Comparison of ENCODE assay signal across 20 mouse cellular contexts in the genomic region with DNA sequence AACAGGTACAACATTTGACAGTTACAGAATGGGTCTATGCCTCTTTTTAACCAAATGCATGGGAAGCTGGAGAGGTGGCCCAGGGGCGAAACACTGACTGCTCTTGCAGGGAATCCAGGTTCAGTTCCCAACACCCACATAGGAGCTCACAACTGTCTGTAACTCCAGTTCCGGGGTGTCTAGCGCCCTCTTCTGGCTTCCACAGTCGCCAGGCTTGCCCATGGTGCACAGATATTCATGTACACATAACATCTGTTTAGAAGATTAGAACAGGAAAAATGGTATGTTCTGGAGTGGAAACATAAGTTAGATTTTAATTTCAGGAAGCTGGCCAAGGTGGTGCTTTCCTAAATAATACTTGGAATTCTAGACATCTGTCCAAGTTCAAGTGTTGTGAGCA. TPM values are rescaled to one million over a fixed set of nuclear protein-coding genes. Genes with fewer than 3 reads are reported as not detected.
A peak's percentile ranks its signal among the peaks of the same experiment; 100 is the strongest.
DNase-seq lines count a peak whose midpoint lies in the region; ATAC-seq and TF ChIP-seq lines count a peak whose summit lies in the region.
"Had no signal": no experiment of that assay in that cellular context is flagged by ENCODE, and none has a peak within 500 bp of the region (broad histone marks: within the 10 kb centered on the region; RNA-seq: fewer than 3 reads in every experiment).

No protein-coding gene starts in this region.

- H3K36me3 ChIP-seq in embryonic facial prominence, embryonic 13.5 days: no peaks in the 10 kb centered on the region
- H3K36me3 ChIP-seq in embryonic facial prominence, embryonic 10.5 days (replicated peaks): peaks cover 4% of the 10 kb centered on the region; the same call in 1 of the 2 replicates
- H3K36me3 ChIP-seq in kidney, embryonic 15.5 days: no peaks in the 10 kb centered on the region
- H3K36me3 ChIP-seq in midbrain, postnatal 0 days (ENCODE audit: insufficient read depth, low read length): no peaks in the 10 kb centered on the region
- no peaks in the 10 kb centered on the region for H3K36me3 ChIP-seq in midbrain, embryonic 11.5 days (ENCODE audit: control insufficient read depth, insufficient read depth, low read length)
- H3K36me3 ChIP-seq in stomach, postnatal 0 days (ENCODE audit: control insufficient read depth, insufficient read depth, low read length): no peaks in the 10 kb centered on the region
- H3K36me3 ChIP-seq: heart, embryonic 12.5 days; limb, embryonic 12.5 days had no signal

- WGBS in embryonic facial prominence, embryonic 13.5 days: 75% methylated on average over 4 of the region's 4 CpGs
- 78% methylated on average over 4 of the region's 4 CpGs for WGBS in embryonic facial prominence, embryonic 10.5 days
- WGBS in kidney, embryonic 15.5 days: 83% methylated on average over 4 of the region's 4 CpGs
- WGBS in midbrain, postnatal 0 days: 79% methylated on average over 4 of the region's 4 CpGs
- 73% methylated on average over 4 of the region's 4 CpGs for WGBS in midbrain, embryonic 11.5 days
- 67% methylated on average over 4 of the region's 4 CpGs for WGBS in stomach, postnatal 0 days

- peaks cover 20% of the 10 kb centered on the region for H3K4me1 ChIP-seq in embryonic facial prominence, embryonic 13.5 days
- H3K4me1 ChIP-seq in embryonic facial prominence, embryonic 10.5 days: peaks cover 11% of the 10 kb centered on the region; the same call in 1 of the 2 replicates
- H3K4me1 ChIP-seq in kidney, embryonic 15.5 days: peaks cover 31% of the 10 kb centered on the region
- no peaks in the 10 kb centered on the region for H3K4me1 ChIP-seq in midbrain, postnatal 0 days (ENCODE audit: insufficient read depth, low read length)
- no peaks in the 10 kb centered on the region; the same call in 1 of the 2 replicates for H3K4me1 ChIP-seq in midbrain, embryonic 11.5 days (ENCODE audit: control insufficient read depth, insufficient read depth, low read length)
- no peaks in the 10 kb centered on the region for H3K4me1 ChIP-seq in stomach, postnatal 0 days (replicated peaks; ENCODE audit: control insufficient read depth, insufficient read depth)

- no peaks in the 10 kb centered on the region for H3K27me3 ChIP-seq in embryonic facial prominence, embryonic 13.5 days
- no peaks in the 10 kb centered on the region for H3K27me3 ChIP-seq in embryonic facial prominence, embryonic 10.5 days (replicated peaks; ENCODE audit: low read depth, poor library complexity, severe bottlenecking)
- no peaks in the 10 kb centered on the region for H3K27me3 ChIP-seq in kidney, embryonic 15.5 days
- H3K27me3 ChIP-seq in midbrain, postnatal 0 days (ENCODE audit: insufficient read depth, low read length): no peaks in the 10 kb centered on the region
- no peaks in the 10 kb centered on the region for H3K27me3 ChIP-seq in midbrain, embryonic 11.5 days (ENCODE audit: control insufficient read depth, insufficient read depth, low read length)
- no peaks in the 10 kb centered on the region for H3K27me3 ChIP-seq in stomach, postnatal 0 days (ENCODE audit: control insufficient read depth, insufficient read depth, low read length)
- H3K27me3 ChIP-seq: heart, embryonic 12.5 days; limb, embryonic 12.5 days had no signal

- H3K9me3 ChIP-seq in embryonic facial prominence, embryonic 13.5 days: no peaks in the 10 kb centered on the region
- H3K9me3 ChIP-seq in embryonic facial prominence, embryonic 10.5 days: no peaks in the 10 kb centered on the region
- no peaks in the 10 kb centered on the region for H3K9me3 ChIP-seq in kidney, embryonic 15.5 days (replicated peaks)
- no peaks in the 10 kb centered on the region for H3K9me3 ChIP-seq in midbrain, postnatal 0 days (ENCODE audit: low read length)
- no peaks in the 10 kb centered on the region for H3K9me3 ChIP-seq in midbrain, embryonic 11.5 days (ENCODE audit: control insufficient read depth, low read length)
- H3K9me3 ChIP-seq in stomach, postnatal 0 days (ENCODE audit: control insufficient read depth, low read length): no peaks in the 10 kb centered on the region
- H3K9me3 ChIP-seq: heart, embryonic 12.5 days; hindbrain, embryonic 10.5 days; limb, embryonic 12.5 days; midbrain, embryonic 10.5 days had no signal

- TF ChIP-seq EP300 in stomach, postnatal 0 days (optimal IDR thresholded peaks at IDR 0.05): no peak

- no peak overlapping the region for H3K9ac ChIP-seq in embryonic facial prominence, embryonic 13.5 days
- no peak overlapping the region for H3K9ac ChIP-seq in kidney, embryonic 15.5 days
- H3K9ac ChIP-seq in midbrain, postnatal 0 days (replicated peaks; ENCODE audit: low read length, poor library complexity, severe bottlenecking): no peak overlapping the region
- H3K9ac ChIP-seq in midbrain, embryonic 11.5 days (ENCODE audit: low read length): no peak overlapping the region
- H3K9ac ChIP-seq in stomach, postnatal 0 days (ENCODE audit: low read length): no peak overlapping the region
- H3K9ac ChIP-seq: heart, embryonic 12.5 days; limb, embryonic 12.5 days had no signal

- 0 out of 2 replicates have a peak, but pooled peaks have one; percentile 11 for TF ChIP-seq CTCF in midbrain, postnatal 0 days (IDR thresholded peaks at IDR 0.05)
- peak; percentile 49 for TF ChIP-seq CTCF in stomach, postnatal 0 days (IDR thresholded peaks at IDR 0.05; ENCODE audit: low read depth)

- no peak overlapping the region for H3K4me2 ChIP-seq in embryonic facial prominence, embryonic 13.5 days
- H3K4me2 ChIP-seq in kidney, embryonic 15.5 days: no peak overlapping the region
- H3K4me2 ChIP-seq in midbrain, postnatal 0 days (ENCODE audit: low read depth, low read length, poor library complexity, severe bottlenecking): no peak overlapping the region
- H3K4me2 ChIP-seq in midbrain, embryonic 11.5 days: no peak overlapping the region
- H3K4me2 ChIP-seq in stomach, postnatal 0 days (replicated peaks; ENCODE audit: low read depth): no peak overlapping the region
- H3K4me2 ChIP-seq: heart, embryonic 12.5 days; limb, embryonic 12.5 days had no signal

- H3K27ac ChIP-seq in embryonic facial prominence, embryonic 13.5 days: 0 out of 2 replicates have a peak overlapping the region, but pooled peaks have one; percentile 44
- no peak overlapping the region for H3K27ac ChIP-seq in embryonic facial prominence, embryonic 10.5 days (replicated peaks)
- 0 out of 2 replicates have a peak overlapping the region, but pooled peaks have one; percentile 27 for H3K27ac ChIP-seq in kidney, embryonic 15.5 days
- H3K27ac ChIP-seq in midbrain, postnatal 0 days (ENCODE audit: low read depth, low read length): no peak overlapping the region
- no peak overlapping the region for H3K27ac ChIP-seq in midbrain, embryonic 11.5 days (ENCODE audit: low read depth, low read length)
- no peak overlapping the region for H3K27ac ChIP-seq in stomach, postnatal 0 days (replicated peaks)
- H3K27ac ChIP-seq: hindbrain, embryonic 10.5 days; left cerebral cortex, adult 2 months; limb, embryonic 12.5 days; midbrain, embryonic 10.5 days had no signal

- H3K4me3 ChIP-seq in embryonic facial prominence, embryonic 13.5 days: no peak overlapping the region
- no peak overlapping the region for H3K4me3 ChIP-seq in embryonic facial prominence, embryonic 10.5 days
- H3K4me3 ChIP-seq in kidney, embryonic 15.5 days (replicated peaks): no peak overlapping the region
- H3K4me3 ChIP-seq in midbrain, postnatal 0 days (ENCODE audit: low read depth, low read length): no peak overlapping the region
- H3K4me3 ChIP-seq in midbrain, embryonic 11.5 days (ENCODE audit: low read depth, low read length): no peak overlapping the region
- no peak overlapping the region for H3K4me3 ChIP-seq in stomach, postnatal 0 days (ENCODE audit: low read depth, low read length)
- H3K4me3 ChIP-seq: heart, embryonic 12.5 days; hindbrain, embryonic 10.5 days; left cerebral cortex, adult 2 months; limb, embryonic 12.5 days; midbrain, embryonic 10.5 days had no signal

- ATAC-seq in embryonic facial prominence, embryonic 13.5 days (ENCODE audit: insufficient number of reproducible peaks, insufficient read depth, low FRiP score, low TSS enrichment, low read depth): no peak
- no peak for ATAC-seq in kidney, embryonic 15.5 days (replicated peaks; ENCODE audit: low FRiP score)
- ATAC-seq in midbrain, postnatal 0 days (ENCODE audit: low FRiP score): no peak
- no peak for ATAC-seq in midbrain, embryonic 11.5 days (ENCODE audit: low FRiP score)
- ATAC-seq in stomach, postnatal 0 days (ENCODE audit: low FRiP score, low TSS enrichment): no peak
- ATAC-seq: activated CD4-positive, CD25-positive, alpha-beta regulatory T cell, adult 4 months had no signal

- DNase-seq in embryonic facial prominence, embryonic 10.5 days (ENCODE audit: low spot score): no peak
- DNase-seq in kidney, postnatal 4 days: no peak
- DNase-seq in midbrain, postnatal 0 days (ENCODE audit: low spot score): no peak
- DNase-seq in midbrain, embryonic 11.5 days (ENCODE audit: low spot score, missing footprints): no peak
- no peak for DNase-seq in stomach, postnatal 0 days (ENCODE audit: low spot score)
- no peak for DNase-seq in urinary bladder, postnatal 36 days (ENCODE audit: low spot score in 2 of 2)
- DNase-seq: adrenal gland, postnatal 36 days; cerebellum, postnatal 25 days; gastrocnemius, postnatal 14 days; kidney, adult 11 months; lung, postnatal 10 days; thymus, postnatal 14 days had no signal

RNA-seq across cellular contexts. Expression of a gene that starts 41.4 kb away (rescaled TPM):
- polyA plus RNA-seq in embryonic facial prominence, embryonic 13.5 days (2015; fragmentation: Nextera tagmentation; extraction: Ambion mirVana): 66.8 and 68.0 TPM in 2 replicates
- 91.2 and 92.7 TPM in 2 replicates for polyA plus RNA-seq in embryonic facial prominence, embryonic 10.5 days (2016; fragmentation: Nextera tagmentation; extraction: Ambion mirVana)
- polyA plus RNA-seq in kidney, embryonic 15.5 days (2015; fragmentation: Nextera tagmentation; extraction: Ambion mirVana): 59.3 and 63.3 TPM in 2 replicates
- total RNA-seq in midbrain, postnatal 0 days (2014; rRNA removed): 20.8 and 26.8 TPM in 2 replicates
- 33.0 and 35.8 TPM in 2 replicates for polyA plus RNA-seq in midbrain, postnatal 0 days (2015; fragmentation: Nextera tagmentation; extraction: Ambion mirVana)
- polyA plus RNA-seq in midbrain, embryonic 11.5 days (2014; fragmentation: Nextera tagmentation; extraction: Ambion mirVana): 110 and 121 TPM in 2 replicates
- polyA plus RNA-seq in stomach, postnatal 0 days (2015; fragmentation: Nextera tagmentation; extraction: Ambion mirVana): 22.2 and 23.5 TPM in 2 replicates

RNA-seq across cellular contexts. Expression of a gene that starts 45.6 kb away (rescaled TPM):
- polyA plus RNA-seq in embryonic facial prominence, embryonic 13.5 days (2015; fragmentation: Nextera tagmentation; extraction: Ambion mirVana): 7.5 and 11.8 TPM in 2 replicates
- polyA plus RNA-seq in embryonic facial prominence, embryonic 10.5 days (2016; fragmentation: Nextera tagmentation; extraction: Ambion mirVana): 6.4 and 7.9 TPM in 2 replicates
- polyA plus RNA-seq in kidney, embryonic 15.5 days (2015; fragmentation: Nextera tagmentation; extraction: Ambion mirVana): 6.0 and 7.7 TPM in 2 replicates
- total RNA-seq in midbrain, postnatal 0 days (2014; rRNA removed): 37.8 and 39.6 TPM in 2 replicates
- polyA plus RNA-seq in midbrain, postnatal 0 days (2015; fragmentation: Nextera tagmentation; extraction: Ambion mirVana): 18.1 and 21.7 TPM in 2 replicates
- 11.8 and 12.3 TPM in 2 replicates for polyA plus RNA-seq in midbrain, embryonic 11.5 days (2014; fragmentation: Nextera tagmentation; extraction: Ambion mirVana)
- 3.0 and 3.5 TPM in 2 replicates for polyA plus RNA-seq in stomach, postnatal 0 days (2015; fragmentation: Nextera tagmentation; extraction: Ambion mirVana)

Comparison
In these comparisons a context has a peak if more than half of its experiments do, and no peak if none do; other contexts are left out.
1. H3K27ac ChIP-seq: peak in embryonic facial prominence, embryonic 13.5 days (single experiment) and kidney, embryonic 15.5 days (single experiment); none in embryonic facial prominence, embryonic 10.5 days (single experiment), midbrain, postnatal 0 days (single experiment), midbrain, embryonic 11.5 days (single experiment) and stomach, postnatal 0 days (single experiment).